Mouse (Mus musculus) mature B cell (primary cell): Measurements from ENCODE around the gene Ap1g1.

Source experiments
- in situ Hi-C: fragments of 300-500 bp; cut with MboI; formaldehyde crosslinking; loops from 2 replicates; pipeline ENCODE4 v1.14.3; 2019

Ap1g1 gene

DNA sequence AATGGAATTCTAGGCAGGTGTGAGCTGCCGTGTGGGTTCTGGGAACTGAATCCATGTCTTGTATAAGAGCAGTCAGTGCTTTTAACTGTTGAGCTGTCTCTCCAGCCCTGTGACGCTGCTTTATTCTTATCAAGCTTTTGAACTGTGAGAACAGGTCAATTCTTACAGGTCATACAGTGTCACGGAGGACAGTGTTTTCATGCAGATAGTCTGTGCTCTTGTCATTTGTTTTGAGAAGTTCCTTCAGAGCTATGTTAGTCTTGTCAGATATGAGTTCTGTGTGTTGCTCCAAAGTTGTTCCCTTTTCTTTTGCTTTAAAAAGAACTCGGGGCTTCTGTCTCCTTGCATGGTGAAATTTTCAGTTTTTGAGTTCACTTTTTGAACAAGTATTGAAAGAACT is 2.2 kb downstream of the Ap1g1 start:
- in situ Hi-C loops = no loop called here

DNA sequence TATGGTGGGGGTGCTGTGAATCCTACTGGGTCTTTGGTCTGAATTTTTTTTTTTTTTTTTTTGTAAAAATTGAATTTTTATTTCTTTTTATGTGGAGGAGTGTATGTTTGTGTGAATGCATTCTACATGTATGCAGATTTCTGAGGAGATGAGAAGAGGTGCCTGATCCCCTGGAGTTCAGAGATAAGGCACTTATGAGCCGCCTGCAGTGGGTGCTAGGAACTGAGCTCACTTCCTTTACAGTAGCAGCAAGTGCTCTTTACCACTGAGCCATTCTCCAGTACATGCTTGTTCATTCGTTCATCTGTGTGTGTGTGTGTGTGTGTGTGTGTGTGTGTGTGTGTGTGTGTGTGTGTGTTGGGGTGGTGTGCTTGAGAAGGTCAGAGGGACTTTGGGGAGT is 12.6 kb downstream of the Ap1g1 start:
- in situ Hi-C loops = no loop called here

GRCm38 (mm10) chr8:109795166-109795565 is 16.8 kb downstream of the Ap1g1 start:
- in situ Hi-C loops = no loop called here

GRCm38 (mm10) chr8:109798721-109799120 is 20.4 kb downstream of the Ap1g1 start:
- in situ Hi-C loops = no loop called here

GRCm38 (mm10) chr8:109799245-109799644 is 20.9 kb downstream of the Ap1g1 start:
- in situ Hi-C loops = no loop called here

GRCm38 (mm10) chr8:109800325-109800724 is 22.0 kb downstream of the Ap1g1 start:
- in situ Hi-C loops = no loop called here

- in situ Hi-C loops = no loop called here
These were observed 24.9 kb downstream of the Ap1g1 start for GRCm38 (mm10) chr8:109803211-109803610.

DNA sequence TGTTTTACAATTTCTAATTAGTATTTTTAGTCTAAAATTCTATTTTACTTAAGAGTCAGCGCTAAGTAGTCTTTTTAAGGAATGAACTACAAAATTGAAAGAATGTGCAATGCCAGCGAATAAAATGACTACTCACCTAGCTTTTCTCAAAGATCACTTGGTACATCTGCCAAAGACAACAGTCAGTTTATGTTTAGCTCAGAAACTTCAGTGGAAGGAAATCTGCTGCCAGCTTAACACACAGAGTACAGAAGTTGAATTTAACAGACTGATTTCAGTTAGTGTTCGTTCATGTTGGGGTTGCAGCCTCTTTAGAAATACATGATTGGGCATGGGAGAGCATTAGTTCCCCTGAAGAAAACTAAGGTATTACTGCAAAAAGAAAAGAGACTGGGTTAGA is 25.4 kb downstream of the Ap1g1 start:
- in situ Hi-C loops = no loop called here

GRCm38 (mm10) chr8:109806522-109806921 is 28.2 kb downstream of the Ap1g1 start:
- in situ Hi-C loops = no loop called here

DNA sequence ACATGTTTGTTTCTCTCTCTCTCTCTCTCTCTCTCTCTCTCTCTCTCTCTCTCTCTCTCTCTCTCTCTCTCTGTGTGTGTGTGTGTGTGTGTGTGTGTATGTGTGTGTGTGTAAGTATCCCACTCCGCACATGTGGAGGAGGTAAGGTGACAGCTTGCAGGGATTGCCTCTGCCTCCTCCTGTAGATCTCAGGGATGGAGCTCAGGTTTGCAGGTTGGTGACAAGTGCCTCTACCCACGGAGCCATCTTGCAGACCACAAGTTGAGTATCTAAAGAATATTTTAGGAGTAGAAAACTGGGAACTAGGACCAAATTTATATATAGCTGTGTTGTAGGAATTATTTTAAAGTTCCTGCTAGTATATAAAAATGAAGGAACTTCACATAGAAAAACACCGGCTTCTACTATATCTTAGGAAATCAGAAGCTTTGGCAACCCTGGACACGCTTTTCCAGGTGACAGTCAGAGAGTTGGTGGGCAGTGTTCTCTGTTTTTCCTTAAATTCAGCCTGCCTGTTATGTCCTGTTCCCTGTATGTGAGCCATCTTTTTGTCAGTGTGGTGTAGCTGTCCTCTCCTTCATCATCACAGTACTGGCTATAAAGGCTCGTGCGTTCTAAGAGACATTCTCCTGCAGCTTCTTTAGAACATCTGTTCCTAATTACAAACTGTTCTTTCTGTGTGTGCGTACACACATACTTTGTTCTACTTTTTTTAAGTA is 29.2 kb downstream of the Ap1g1 start:
- in situ Hi-C loops = no loop called here

- in situ Hi-C loops = no loop called here
These were observed 29.7 kb downstream of the Ap1g1 start for GRCm38 (mm10) chr8:109808120-109808447.

DNA sequence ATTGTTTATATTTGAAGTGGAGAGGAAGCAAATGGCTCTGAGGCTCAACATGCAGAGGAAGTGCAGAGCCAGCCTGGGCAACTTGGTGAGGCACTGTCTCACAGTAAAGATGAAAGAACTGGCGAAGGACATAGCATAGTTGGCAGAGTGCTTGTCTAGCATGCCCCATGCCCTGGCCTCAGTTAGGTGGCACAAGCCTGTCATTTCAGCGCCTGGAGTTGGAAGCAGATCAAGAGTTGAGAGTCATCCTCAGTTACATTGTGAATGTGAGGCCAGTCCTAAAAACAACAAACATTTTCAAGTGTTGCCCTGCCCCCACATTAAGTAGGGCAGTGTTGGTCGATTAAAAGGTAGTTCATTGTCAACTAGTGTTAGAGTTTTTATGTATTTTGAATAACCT is 32.1 kb downstream of the Ap1g1 start:
- in situ Hi-C loops = no loop called here

DNA sequence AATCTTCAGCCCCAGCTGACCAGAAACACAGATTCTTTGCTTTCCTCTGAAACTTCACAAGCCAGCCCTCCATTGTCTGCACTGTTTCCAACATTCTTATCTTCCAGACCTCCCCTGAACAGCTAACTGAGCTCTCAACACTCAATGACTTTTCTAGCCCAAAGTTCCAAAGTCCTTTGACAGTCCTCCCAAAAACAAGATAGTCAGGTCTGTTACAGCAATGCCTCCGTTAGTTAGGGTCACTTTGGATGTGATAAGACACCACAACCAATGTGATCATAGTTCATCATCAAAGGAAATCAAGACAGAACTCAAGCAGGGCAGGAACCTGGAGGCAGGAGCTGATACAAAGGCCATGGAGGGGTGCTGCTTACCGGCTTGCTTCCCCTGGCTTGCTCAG is 36.9 kb downstream of the Ap1g1 start:
- in situ Hi-C loops = no loop called here

DNA sequence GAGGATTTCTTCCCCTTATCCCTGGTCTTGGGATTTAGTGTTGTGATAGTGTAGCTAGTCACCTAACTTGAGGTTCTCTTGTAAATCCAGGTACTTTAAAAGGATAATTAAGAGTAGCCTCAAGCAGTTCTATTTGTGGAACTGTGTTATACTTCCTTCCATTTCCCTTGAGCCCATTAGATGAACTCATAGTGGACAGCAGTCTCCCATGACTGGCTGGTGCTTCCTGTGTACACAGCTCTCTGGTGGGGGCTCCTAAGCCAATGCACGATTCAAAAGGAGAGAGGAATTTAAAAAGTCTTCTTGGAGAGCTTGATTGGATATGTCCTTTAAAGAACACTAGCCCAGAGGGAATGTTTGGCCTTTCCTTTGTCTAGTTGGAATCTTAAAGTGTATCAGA is 39.6 kb downstream of the Ap1g1 start:
- in situ Hi-C loops = no loop called here

- in situ Hi-C loops = no loop called here
These were observed 45.2 kb downstream of the Ap1g1 start for GRCm38 (mm10) chr8:109823561-109823960.

GRCm38 (mm10) chr8:109839822-109840221 is 61.5 kb downstream of the Ap1g1 start:
- in situ Hi-C loops = no loop called here

DNA sequence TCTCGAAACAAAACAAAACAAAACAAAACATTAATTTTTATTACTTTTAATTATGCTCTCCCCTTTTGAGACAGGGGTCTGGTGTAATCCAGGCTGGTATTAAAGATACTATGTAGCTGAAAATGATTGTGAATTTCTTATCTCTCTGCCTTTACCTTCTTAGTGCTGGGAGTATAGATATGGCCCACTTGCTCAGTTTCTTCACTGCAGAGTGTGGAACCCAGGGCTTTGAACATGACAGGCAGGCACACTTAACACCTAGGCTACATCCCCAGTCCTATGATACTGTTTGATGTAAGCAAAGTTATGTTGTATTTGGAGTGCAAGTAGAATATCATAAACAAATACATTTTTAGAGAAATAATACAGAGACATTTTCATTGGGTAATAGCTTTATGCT is 64.1 kb downstream of the Ap1g1 start:
- in situ Hi-C loops = no loop called here

- in situ Hi-C loops = loop anchor here (5.0 kb wide), 1 partner anchor 74 kb away; no protein-coding TSS in a partner anchor
These were observed 69.5 kb downstream of the Ap1g1 start for GRCm38 (mm10) chr8:109847866-109848265.

DNA sequence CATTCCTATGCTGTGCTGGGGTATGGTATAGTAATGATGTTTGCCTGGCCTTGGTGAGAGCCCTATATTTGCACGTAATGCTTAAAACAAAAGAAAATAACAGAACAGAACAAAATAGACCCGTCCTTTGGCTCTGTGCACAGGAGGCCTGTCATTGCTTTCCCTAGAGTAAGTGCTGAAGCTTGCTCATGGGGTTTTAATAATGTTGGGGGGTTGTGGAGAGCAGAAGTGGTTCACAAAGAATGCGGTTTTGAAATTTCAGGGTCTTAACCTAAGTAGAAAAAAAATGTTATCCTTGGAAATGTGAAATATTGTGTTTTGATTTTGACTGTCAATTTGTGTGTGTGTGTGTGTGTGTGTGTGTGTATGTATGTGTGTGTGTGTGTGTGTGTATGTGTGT is 70.6 kb downstream of the Ap1g1 start:
- in situ Hi-C loops = loop anchor here (5.0 kb wide), 1 partner anchor 73 kb away; no protein-coding TSS in a partner anchor

DNA sequence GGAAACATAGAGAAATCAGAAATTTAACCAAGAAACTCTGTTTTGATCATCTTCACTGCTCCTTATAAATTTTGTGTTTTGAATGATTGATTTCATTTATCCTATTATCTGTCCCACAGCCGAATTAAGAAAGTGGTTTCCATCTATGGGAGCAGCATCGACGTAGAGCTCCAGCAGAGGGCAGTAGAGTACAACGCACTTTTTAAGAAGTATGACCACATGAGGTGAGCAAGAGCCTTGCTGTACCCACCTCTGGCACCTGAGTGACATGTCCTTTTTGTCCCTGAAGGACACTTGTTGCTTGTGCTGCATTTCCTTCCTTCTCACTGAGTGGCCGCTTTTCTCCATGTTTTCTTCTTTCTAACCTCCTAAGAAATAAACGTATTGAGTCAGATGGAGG is 75.1 kb downstream of the Ap1g1 start:
- in situ Hi-C loops = no loop called here

DNA sequence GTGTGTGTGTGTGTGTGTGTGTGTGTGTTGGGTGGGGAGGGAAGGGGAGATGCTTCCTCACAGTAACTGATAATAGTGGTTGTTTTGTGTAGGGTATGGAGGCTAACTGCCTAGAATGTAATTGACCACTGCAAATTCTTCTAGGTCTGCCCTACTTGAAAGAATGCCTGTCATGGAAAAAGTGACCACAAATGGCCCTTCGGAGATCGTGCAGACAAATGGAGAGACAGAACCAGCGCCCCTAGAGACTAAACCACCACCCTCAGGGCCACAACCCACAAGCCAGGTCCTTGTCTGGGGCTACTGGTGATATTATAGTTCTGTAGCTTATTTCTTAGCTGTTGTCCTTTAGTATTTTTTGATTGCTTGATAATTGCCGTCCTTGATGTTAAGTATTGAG is 76.2 kb downstream of the Ap1g1 start:
- in situ Hi-C loops = no loop called here

DNA sequence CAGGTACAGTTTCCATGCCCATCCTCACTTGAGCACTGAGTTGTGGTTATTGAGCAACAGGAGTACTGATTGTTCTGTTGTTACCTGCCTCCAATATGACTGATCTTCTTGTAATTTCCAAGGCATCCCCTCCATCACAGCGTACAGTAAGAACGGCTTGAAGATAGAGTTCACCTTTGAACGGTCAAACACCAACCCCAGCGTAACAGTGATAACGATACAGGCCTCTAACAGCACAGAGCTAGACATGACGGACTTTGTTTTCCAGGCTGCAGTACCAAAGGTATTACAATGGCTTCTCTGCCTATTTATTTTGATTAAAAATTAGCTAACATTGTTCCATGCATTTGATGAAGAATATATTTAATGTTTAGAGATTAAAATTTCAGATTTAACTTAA is 77.1 kb downstream of the Ap1g1 start:
- in situ Hi-C loops = no loop called here

DNA sequence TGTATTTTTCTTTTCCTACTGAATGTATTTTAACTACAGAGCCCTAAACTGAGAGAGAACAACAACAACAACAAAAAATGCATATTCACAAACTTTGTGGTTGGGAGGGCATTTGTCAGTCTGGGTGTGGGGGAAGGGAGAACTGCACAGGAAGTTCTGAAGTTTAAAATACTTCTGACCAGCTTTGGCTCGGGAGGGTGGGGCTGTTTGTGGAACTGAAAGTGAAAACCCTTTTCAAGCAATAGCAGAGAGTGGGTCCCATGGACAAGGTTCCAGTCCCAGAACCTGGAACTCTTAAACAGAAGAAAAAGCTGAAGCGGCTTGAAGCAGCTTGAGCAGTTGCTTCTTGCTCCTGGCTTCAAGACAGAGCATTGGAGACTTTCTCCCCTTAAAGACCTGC is 85.0 kb downstream of the Ap1g1 start:
- in situ Hi-C loops = no loop called here

- in situ Hi-C loops = no loop called here
These were observed 86.4 kb downstream of the Ap1g1 start for GRCm38 (mm10) chr8:109864798-109865197.
